Mouse (Mus musculus) left cerebral cortex, postnatal 10 days (tissue): ENCODE results near the gene Itga1. TPM values are rescaled to one million over a fixed set of nuclear protein-coding genes. Genes with fewer than 3 reads are reported as not detected.

ENCODE experiments used
- DNase-seq, 2 experiments: peaks; one replicate each; pipeline ENCODE4 v3.0.0; 2021 to 2022; ENCODE audit warnings: low spot score in 2 of 2, mixed read lengths in 1 of 2; ENCODE audit errors: extremely low spot score in 1 of 2
- intact Hi-C: fragments of 180-260 bp; cut with DNase I; formaldehyde crosslinking; loops from one replicate; pipeline ENCODE4 v1.15.1; 2025
- total RNA-seq, 2 experiments: library from RNA; stranded (reverse); gene quantifications; 2 replicates each; pipeline ENCODE4 v1.2.3; 2021

Itga1 gene
- total RNA-seq, 2 experiments from 2014 or later: 12.7 to 13.3 TPM

- DNase-seq: no peak
- intact Hi-C loops: loop anchor here (10.0 kb wide), 1 partner anchor 112 kb away; no protein-coding TSS in a partner anchor
Observed at GRCm38 (mm10) chr13:115102754-115103153, 990 bp upstream of the Itga1 start.

GRCm38 (mm10) chr13:115100381-115101177 is 1.2 kb downstream of the Itga1 start:
- intact Hi-C loops: loop anchor here (10.0 kb wide), 1 partner anchor 114 kb away; no protein-coding TSS in a partner anchor

GRCm38 (mm10) chr13:115099381-115099780 is 2.4 kb downstream of the Itga1 start:
- intact Hi-C loops: loop anchor here (10.0 kb wide), 1 partner anchor 115 kb away; no protein-coding TSS in a partner anchor
- DNase-seq: no peak

More at GRCm38 (mm10) chr13:115100381-115101177, 1.2 kb downstream of the Itga1 start:
- DNase-seq: no peak

- intact Hi-C loops: loop anchor here (10.0 kb wide), 1 partner anchor 113 kb away; no protein-coding TSS in a partner anchor
- DNase-seq: no peak
Observed at GRCm38 (mm10) chr13:115098227-115098626, 3.5 kb downstream of the Itga1 start.

GRCm38 (mm10) chr13:115096965-115097364 is 4.8 kb downstream of the Itga1 start:
- no peak for DNase-seq
- intact Hi-C loops: loop anchor here (10.0 kb wide), 1 partner anchor 112 kb away; no protein-coding TSS in a partner anchor

GRCm38 (mm10) chr13:115096216-115096615 is 5.5 kb downstream of the Itga1 start:
- no peak for DNase-seq
- intact Hi-C loops: loop anchor here (10.0 kb wide), 1 partner anchor 111 kb away; no protein-coding TSS in a partner anchor

GRCm38 (mm10) chr13:115095392-115095791 is 6.4 kb downstream of the Itga1 start:
- intact Hi-C loops: loop anchor here (10.0 kb wide), 1 partner anchor 111 kb away; no protein-coding TSS in a partner anchor
- no peak for DNase-seq

- no peak for DNase-seq
- intact Hi-C loops: loop anchor here (10.0 kb wide), 1 partner anchor 107 kb away; no protein-coding TSS in a partner anchor
Observed at GRCm38 (mm10) chr13:115091511-115091910, 10.3 kb downstream of the Itga1 start.

- intact Hi-C loops: loop anchor here (10.0 kb wide), 1 partner anchor 106 kb away; no protein-coding TSS in a partner anchor
- no peak for DNase-seq
Observed at GRCm38 (mm10) chr13:115090977-115091445, 10.8 kb downstream of the Itga1 start.

GRCm38 (mm10) chr13:115090069-115090976 is 11.4 kb downstream of the Itga1 start, which contains the start of gene Pelo:
Gene Pelo (minus strand): TSS chr13:115090186.
- peak; percentile 92 to 98 for DNase-seq
- intact Hi-C loops: loop anchor here (10.0 kb wide), 1 partner anchor 106 kb away; no protein-coding TSS in a partner anchor

GRCm38 (mm10) chr13:115089395-115090025 is 12.3 kb downstream of the Itga1 start:
- intact Hi-C loops: loop anchor here (10.0 kb wide), 1 partner anchor 105 kb away; no protein-coding TSS in a partner anchor
- DNase-seq: peak in 1 of 2 experiments; percentile 57

GRCm38 (mm10) chr13:115089020-115089394 is 12.8 kb downstream of the Itga1 start:
- intact Hi-C loops: no loop called here
- DNase-seq: no peak

GRCm38 (mm10) chr13:115085974-115086373 is 15.8 kb downstream of the Itga1 start:
- no peak for DNase-seq
- intact Hi-C loops: no loop called here

- DNase-seq: no peak
- intact Hi-C loops: no loop called here
Observed at GRCm38 (mm10) chr13:115082339-115082738, 19.4 kb downstream of the Itga1 start.

GRCm38 (mm10) chr13:115079996-115080585 is 21.7 kb downstream of the Itga1 start:
- intact Hi-C loops: no loop called here
- no peak for DNase-seq

- DNase-seq: no peak
- intact Hi-C loops: no loop called here
Observed at GRCm38 (mm10) chr13:115078997-115079685, 22.6 kb downstream of the Itga1 start.
